Mouse (Mus musculus): Measurements from ENCODE around the gene Hyal1.

DNA sequence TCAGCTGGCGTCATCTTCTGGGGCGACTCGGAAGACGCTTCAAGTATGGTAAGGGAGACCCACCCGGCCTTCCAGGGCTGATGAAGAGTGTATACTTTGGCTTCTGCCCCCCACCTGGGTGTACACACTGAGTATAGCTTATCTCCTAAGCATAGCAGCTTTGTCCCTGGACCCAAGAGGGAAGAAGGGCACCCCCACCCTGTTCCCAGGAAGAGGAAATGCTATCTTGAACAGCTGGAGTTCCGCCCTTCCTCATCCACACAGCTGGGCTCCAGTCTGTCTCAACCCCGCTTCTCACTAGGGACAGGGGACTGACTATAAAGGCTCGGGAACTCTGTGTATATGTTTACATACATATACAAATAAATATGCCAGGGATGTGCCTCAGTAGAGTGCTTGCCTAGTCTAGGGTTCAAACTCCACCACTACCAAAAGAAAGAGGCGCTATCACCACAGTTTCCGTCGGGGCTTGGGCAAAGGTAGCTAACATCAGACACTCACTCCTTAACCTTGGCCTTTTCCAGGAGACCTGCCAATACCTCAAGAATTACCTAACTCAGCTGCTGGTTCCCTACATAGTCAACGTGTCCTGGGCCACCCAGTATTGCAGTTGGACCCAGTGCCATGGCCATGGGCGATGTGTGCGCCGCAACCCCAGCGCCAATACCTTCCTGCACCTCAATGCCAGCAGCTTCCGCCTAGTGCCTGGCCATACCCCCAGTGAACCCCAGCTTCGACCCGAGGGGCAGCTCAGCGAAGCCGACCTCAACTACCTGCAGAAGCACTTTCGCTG, 5.0 kb upstream of the Hyal1 start:
- TF ChIP-seq CTCF (conservative IDR thresholded peaks at IDR 0.05; ENCODE audit: insufficient read depth, insufficient read length, low read depth, low read length) = no peak
- no peak for TF ChIP-seq POLR2A (IDR thresholded peaks at IDR 0.05; ENCODE audit: low read depth, low read length)

All from kidney, adult 2 months (tissue).